Mouse (Mus musculus) liver, embryonic 13.5 days (tissue): ENCODE data around the gene Armc9. TPM values are rescaled to one million over a fixed set of nuclear protein-coding genes. Genes with fewer than 3 reads are reported as not detected.

Experiments
- ATAC-seq: fragments of 200-750 bp; cut with Nextera tagmentation; 2 replicates; pipeline ENCODE4 v1.8.0; 2017; ENCODE audit warnings: low read depth, mild to moderate bottlenecking, moderate number of reproducible peaks, moderate library complexity
- DNase-seq: peaks from one replicate; pipeline ENCODE4 v3.0.0; 2022
- H3K27ac ChIP-seq: fragments of 300-500 bp; sonication (generic); 2 replicates; pipeline ENCODE4 v1.5.1; 2015; ENCODE audit warnings: moderate library complexity, mild to moderate bottlenecking, inconsistent platforms
- H3K27me3 ChIP-seq: fragments of 300-500 bp; sonication (generic); 2 replicates; pipeline ENCODE4 v1.6.1; 2015; ENCODE audit warnings: mild to moderate bottlenecking, inconsistent platforms
- H3K36me3 ChIP-seq: fragments of 300-500 bp; sonication (generic); 2 replicates; pipeline ENCODE4 v1.6.1; 2015; ENCODE audit warnings: mild to moderate bottlenecking, inconsistent platforms
- H3K4me1 ChIP-seq: fragments of 300-500 bp; sonication (generic); replicated peaks from 2 replicates; pipeline ENCODE4 v1.6.1; 2015; ENCODE audit warnings: inconsistent platforms
- H3K4me2 ChIP-seq: fragments of 300-500 bp; sonication (generic); 2 replicates; pipeline ENCODE4 v1.6.1; 2015; ENCODE audit warnings: inconsistent platforms, mild to moderate bottlenecking, moderate library complexity
- H3K4me3 ChIP-seq: fragments of 300-500 bp; sonication (generic); replicated peaks from 2 replicates; pipeline ENCODE4 v1.5.1; 2015; ENCODE audit warnings: mild to moderate bottlenecking, inconsistent platforms
- H3K9ac ChIP-seq: fragments of 300-500 bp; sonication (generic); 2 replicates; pipeline ENCODE4 v1.6.1; 2015; ENCODE audit warnings: mild to moderate bottlenecking, inconsistent platforms
- H3K9me3 ChIP-seq: fragments of 300-500 bp; sonication (generic); replicated peaks from 2 replicates; pipeline ENCODE4 v1.6.1; 2016; ENCODE audit warnings: inconsistent platforms
- WGBS: fragments of 180-500 bp; shearing (Covaris S2); methylation state at CpG from one replicate; pipeline ENCODE4 v1.1.7; 2015; ENCODE audit not compliant: insufficient replicate concordance; 5-methylcytosine and 5-hydroxymethylcytosine counted together
- polyA plus RNA-seq: library from polyadenylated mRNA; unstranded; fragments of >200 nt; fragmentation: Nextera tagmentation; extraction: Ambion mirVana; gene quantifications from 2 replicates; pipeline ENCODE4 v1.2.1, GENCODE M21; 2015

The Armc9 gene
- 11.7 and 12.8 TPM in 2 replicates for polyA plus RNA-seq

DNA sequence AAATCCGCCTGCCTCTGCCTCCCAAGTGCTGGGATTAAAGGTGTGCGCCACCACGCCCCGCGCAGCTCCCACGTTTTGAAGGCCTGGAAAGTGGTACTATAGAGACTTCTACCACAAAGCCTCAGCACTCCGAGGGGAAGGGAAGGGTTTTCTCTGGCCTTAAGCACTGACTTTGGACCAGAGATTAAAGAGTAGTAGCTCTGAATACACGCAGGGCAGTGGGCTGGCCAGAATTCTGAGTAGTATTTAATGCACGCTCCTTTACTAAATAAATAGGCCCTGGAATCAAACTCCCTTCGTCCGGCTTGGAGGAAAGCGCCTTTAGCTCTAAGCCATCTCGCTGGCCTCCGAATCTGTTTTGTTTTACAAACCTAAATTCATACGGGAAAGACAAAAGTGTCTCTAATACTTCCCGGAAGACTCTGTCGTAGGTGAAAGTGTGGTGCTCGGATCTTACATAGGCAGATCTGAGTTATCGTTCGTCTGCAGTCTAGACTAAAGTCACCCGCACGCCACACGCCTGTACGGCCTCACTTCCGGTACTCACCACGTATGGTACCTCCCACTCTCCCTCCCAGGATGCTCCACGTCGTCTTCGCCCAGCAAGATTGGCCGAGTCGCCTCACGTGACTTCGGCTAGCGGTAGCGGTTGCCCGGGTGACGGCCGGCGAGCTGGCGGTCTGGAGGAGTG is at the start of gene Armc9:
Gene Armc9 (plus strand): TSS at position 648 of the 691 bp plus-strand sequence.
- Histone ChIP-seq H3K9ac (peak within 1 kb of the TSS; percentile 84), H3K4me3 (peak within 1 kb of the TSS; percentile 86), H3K4me2 (peak within 1 kb of the TSS; percentile 85), H3K36me3 (peaks cover 7% of the 10 kb centered on the region; the same call in 1 of the 2 replicates), H3K4me1 (peaks cover 59% of the 10 kb centered on the region), H3K9me3 (no peaks in the 10 kb centered on the region), H3K27me3 (no peaks in the 10 kb centered on the region), H3K27ac (peak within 1 kb of the TSS; percentile 95)
- DNase-seq, result peak; percentile 95
- ATAC-seq, result peak; percentile 99
- 2% methylated on average over 40 of the region's 40 CpGs for WGBS

DNA sequence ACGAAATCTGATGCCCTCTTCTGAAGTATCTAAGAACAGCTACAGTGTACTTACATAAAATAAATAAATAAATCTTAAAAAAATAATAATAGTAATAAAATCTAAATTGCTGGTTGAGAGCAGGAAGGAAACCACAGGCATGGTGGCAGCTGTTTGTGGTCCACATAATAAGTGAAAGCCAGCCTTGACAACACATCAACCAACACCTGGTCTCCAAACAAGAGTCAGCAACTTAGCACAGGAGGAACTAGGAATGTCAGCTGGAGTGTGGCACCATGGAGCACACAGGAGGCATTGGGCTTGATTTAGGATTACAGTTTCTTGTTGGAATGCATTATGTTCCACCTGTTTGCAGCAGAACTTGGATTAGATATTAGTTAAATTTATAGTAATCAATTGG is 49.5 kb upstream of the Armc9 start:
- H3K9me3 ChIP-seq, result no peaks in the 10 kb centered on the region
- H3K4me3 ChIP-seq, result no peak overlapping the region
- DNase-seq (no peak), ATAC-seq (no peak)
- peaks cover 42% of the 10 kb centered on the region for H3K36me3 ChIP-seq
- no peaks in the 10 kb centered on the region for H3K27me3 ChIP-seq
- WGBS, result 86% methylated on average over 1 of the region's 1 CpGs
- H3K27ac ChIP-seq, result no peak overlapping the region
- no peak overlapping the region for H3K9ac ChIP-seq
- no peaks in the 10 kb centered on the region for H3K4me1 ChIP-seq
- no peak overlapping the region for H3K4me2 ChIP-seq

GRCm38 (mm10) chr1:86111779-86112178 is 42.8 kb upstream of the Armc9 start, which contains the start of gene Htr2b:
Gene Htr2b, minus strand, starts transcription at chr1:86111970.
- Histone ChIP-seq H3K4me3 (no peak within 1 kb of the TSS), H3K36me3 (peaks cover 24% of the 10 kb centered on the region)
- no peak for DNase-seq

DNA sequence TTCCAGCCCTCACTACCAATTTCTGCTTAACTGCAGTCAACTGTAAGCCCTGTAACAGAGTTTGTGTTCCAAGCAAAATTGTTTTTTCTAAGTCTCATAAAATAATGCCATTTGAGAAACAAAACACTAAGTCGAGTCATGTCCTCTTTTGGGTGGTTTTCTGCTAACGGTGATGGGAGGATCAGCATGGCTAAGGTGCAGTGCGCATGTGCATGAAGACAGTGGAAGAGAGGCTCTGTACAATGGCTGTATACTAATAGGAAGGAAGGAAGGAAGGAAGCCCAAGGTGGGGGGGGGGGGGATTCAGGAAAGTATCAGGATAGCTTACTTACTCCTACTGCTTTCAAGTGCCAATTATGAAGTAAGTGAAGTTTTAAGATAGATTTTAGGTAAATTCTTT is 40.4 kb upstream of the Armc9 start:
- Histone ChIP-seq H3K4me1 (no peaks in the 10 kb centered on the region), H3K9me3 (no peaks in the 10 kb centered on the region), H3K27me3 (no peaks in the 10 kb centered on the region), H3K27ac (no peak overlapping the region), H3K4me3 (no peak overlapping the region), H3K4me2 (no peak overlapping the region), H3K9ac (no peak overlapping the region), H3K36me3 (peaks cover 39% of the 10 kb centered on the region)
- WGBS, result 80% methylated on average over 3 of the region's 3 CpGs
- DNase-seq (no peak), ATAC-seq (no peak)

More at GRCm38 (mm10) chr1:86111779-86112178, 42.8 kb upstream of the Armc9 start, which contains the start of gene Htr2b:
- Histone ChIP-seq H3K9ac (no peak within 1 kb of the TSS), H3K9me3 (no peaks in the 10 kb centered on the region), H3K27ac (no peak within 1 kb of the TSS), H3K4me2 (no peak within 1 kb of the TSS), H3K27me3 (no peaks in the 10 kb centered on the region), H3K4me1 (no peaks in the 10 kb centered on the region)
- 84% methylated on average over 6 of the region's 6 CpGs for WGBS
- ATAC-seq, result no peak

DNA sequence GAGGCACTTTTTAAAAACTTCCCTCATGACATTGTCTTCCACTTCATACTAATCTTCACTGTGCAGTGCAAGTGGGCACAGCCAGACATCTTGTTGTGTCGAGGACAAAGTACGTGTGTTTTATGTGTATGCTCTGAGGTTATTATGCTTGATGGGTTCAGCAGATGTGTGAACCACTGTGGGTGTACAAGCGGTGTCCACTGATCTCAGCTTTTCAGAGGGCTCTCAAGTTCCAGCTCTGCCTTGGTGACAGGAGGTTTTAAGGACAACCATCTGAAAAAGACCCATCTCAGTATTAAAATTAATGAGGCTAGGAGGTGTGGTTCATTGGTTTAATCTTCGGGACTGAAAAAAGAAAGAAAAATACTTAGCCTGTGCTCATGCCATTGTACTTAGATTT is 35.0 kb upstream of the Armc9 start:
- Histone ChIP-seq H3K4me2 (no peak overlapping the region), H3K27me3 (no peaks in the 10 kb centered on the region), H3K9me3 (no peaks in the 10 kb centered on the region), H3K9ac (no peak overlapping the region), H3K4me1 (no peaks in the 10 kb centered on the region), H3K27ac (no peak overlapping the region), H3K36me3 (peaks cover 79% of the 10 kb centered on the region), H3K4me3 (no peak overlapping the region)
- DNase-seq (no peak), ATAC-seq (no peak)
- 87% methylated on average over 4 of the region's 4 CpGs for WGBS

DNA sequence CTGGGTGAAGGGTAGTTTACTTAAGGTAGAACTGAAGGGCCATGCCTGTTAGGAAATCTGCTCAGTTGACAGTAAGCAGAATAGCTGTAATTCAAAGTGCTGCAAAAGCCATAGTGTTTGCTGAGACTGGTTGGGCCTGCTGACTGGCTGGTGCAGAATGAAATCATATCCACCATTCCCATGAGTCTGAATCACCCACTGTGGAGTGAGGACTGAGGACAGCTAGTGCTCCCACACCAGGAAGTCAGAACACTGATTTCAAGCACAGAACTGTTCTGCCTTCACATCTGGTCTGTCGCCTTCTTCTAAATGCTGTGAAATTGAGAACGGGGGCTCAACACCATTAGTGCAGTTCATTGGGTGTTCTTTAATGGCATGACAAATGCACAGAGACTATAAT is 28.5 kb upstream of the Armc9 start:
- no peaks in the 10 kb centered on the region for H3K27me3 ChIP-seq
- H3K27ac ChIP-seq, result no peak overlapping the region
- H3K4me2 ChIP-seq, result no peak overlapping the region
- H3K36me3 ChIP-seq, result peaks cover 89% of the 10 kb centered on the region
- ATAC-seq (no peak), DNase-seq (no peak)
- WGBS, result 83% methylated on average over 2 of the region's 2 CpGs
- H3K4me3 ChIP-seq, result no peak overlapping the region
- no peaks in the 10 kb centered on the region for H3K9me3 ChIP-seq
- H3K9ac ChIP-seq, result no peak overlapping the region
- H3K4me1 ChIP-seq, result no peaks in the 10 kb centered on the region

GRCm38 (mm10) chr1:86133337-86133736 is 21.2 kb upstream of the Armc9 start, which contains the start of gene Gm21972:
Gene Gm21972, plus strand, starts transcription at chr1:86133637.
- Histone ChIP-seq H3K4me3 (no peak within 1 kb of the TSS), H3K4me2 (no peak within 1 kb of the TSS), H3K27ac (no peak within 1 kb of the TSS), H3K9ac (no peak within 1 kb of the TSS), H3K4me1 (no peaks in the 10 kb centered on the region), H3K36me3 (peaks cover 86% of the 10 kb centered on the region), H3K27me3 (no peaks in the 10 kb centered on the region), H3K9me3 (no peaks in the 10 kb centered on the region)
- DNase-seq (no peak), ATAC-seq (no peak)
- WGBS, result 86% methylated on average over 4 of the region's 4 CpGs

GRCm38 (mm10) chr1:86135315-86135714 is 19.3 kb upstream of the Armc9 start:
- no peak overlapping the region for H3K4me2 ChIP-seq
- ATAC-seq (no peak), DNase-seq (no peak)
- H3K9ac ChIP-seq, result no peak overlapping the region
- H3K4me3 ChIP-seq, result no peak overlapping the region
- H3K27ac ChIP-seq, result no peak overlapping the region
- H3K36me3 ChIP-seq, result peaks cover 85% of the 10 kb centered on the region
- H3K27me3 ChIP-seq, result no peaks in the 10 kb centered on the region
- H3K4me1 ChIP-seq, result no peaks in the 10 kb centered on the region
- no peaks in the 10 kb centered on the region for H3K9me3 ChIP-seq
- 88% methylated on average over 6 of the region's 6 CpGs for WGBS

- ATAC-seq (no peak), DNase-seq (no peak)
- Histone ChIP-seq H3K4me1 (peaks cover 10% of the 10 kb centered on the region; the same call in 1 of the 2 replicates), H3K4me3 (no peak overlapping the region), H3K9ac (no peak overlapping the region), H3K27me3 (no peaks in the 10 kb centered on the region), H3K36me3 (peaks cover 47% of the 10 kb centered on the region), H3K9me3 (no peaks in the 10 kb centered on the region), H3K4me2 (no peak overlapping the region), H3K27ac (no peak overlapping the region)
- 79% methylated on average over 3 of the region's 3 CpGs for WGBS
These were observed 13.5 kb upstream of the Armc9 start for GRCm38 (mm10) chr1:86141081-86141480.

- H3K9me3 ChIP-seq, result no peaks in the 10 kb centered on the region
- no peak overlapping the region for H3K9ac ChIP-seq
- no peak overlapping the region for H3K4me3 ChIP-seq
- ATAC-seq, result no peak
- H3K4me1 ChIP-seq, result peaks cover 10% of the 10 kb centered on the region; the same call in 1 of the 2 replicates
- H3K27ac ChIP-seq, result no peak overlapping the region; the same call in 1 of the 2 replicates
- H3K36me3 ChIP-seq, result peaks cover 28% of the 10 kb centered on the region
- H3K27me3 ChIP-seq, result no peaks in the 10 kb centered on the region
- WGBS, result 65% methylated on average over 4 of the region's 4 CpGs
- H3K4me2 ChIP-seq, result no peak overlapping the region
- no peak for DNase-seq
These were observed 11.4 kb upstream of the Armc9 start for GRCm38 (mm10) chr1:86143165-86143564.

DNA sequence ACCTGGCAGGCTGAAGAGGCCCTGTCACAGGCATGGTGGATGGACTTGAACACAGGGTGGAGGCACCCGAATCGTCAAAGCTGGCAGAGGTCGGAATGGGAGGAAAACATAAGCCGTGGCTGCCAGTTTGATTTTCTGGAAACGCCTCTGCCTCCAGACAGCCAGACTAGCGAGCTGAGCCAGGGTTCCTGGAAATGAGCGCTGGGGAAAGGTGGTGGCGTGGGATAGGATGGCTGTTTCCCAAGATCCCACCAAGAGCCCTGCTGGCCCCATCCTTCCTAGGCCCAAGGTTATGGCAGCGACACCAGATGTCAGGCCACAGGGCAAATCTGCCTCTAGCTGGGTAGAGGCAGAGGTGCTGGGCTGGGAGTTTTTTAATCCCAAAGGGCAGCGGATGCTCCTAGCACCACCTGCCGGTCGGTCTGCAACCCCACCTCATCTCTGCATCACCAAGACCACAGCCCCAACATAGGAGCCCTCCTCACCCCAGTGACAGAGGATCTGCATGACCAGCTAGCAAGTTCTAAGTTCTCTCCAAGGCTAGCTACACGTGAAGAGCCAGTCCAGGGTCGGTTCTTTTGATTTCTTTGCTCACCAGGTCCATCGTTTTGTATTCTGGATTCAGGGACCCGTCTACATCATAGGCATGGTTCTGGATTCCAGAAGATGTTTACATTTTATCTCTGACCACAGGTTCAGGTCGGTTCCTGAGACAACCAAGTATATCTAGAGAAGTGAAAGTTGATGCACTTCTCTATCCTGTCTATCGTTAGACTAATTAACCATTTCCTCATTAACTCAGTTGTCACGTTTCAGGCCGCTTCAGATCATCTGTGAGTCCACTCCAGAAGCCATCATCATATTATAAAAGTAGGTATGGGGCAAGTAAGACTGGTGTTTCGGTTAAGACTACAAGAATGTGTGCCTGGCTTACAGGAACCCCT is 10.3 kb upstream of the Armc9 start:
- H3K4me2 ChIP-seq, result no peak overlapping the region
- H3K9me3 ChIP-seq, result no peaks in the 10 kb centered on the region
- no peak for ATAC-seq
- H3K27me3 ChIP-seq, result no peaks in the 10 kb centered on the region
- DNase-seq, result no peak
- peaks cover 10% of the 10 kb centered on the region for H3K4me1 ChIP-seq
- H3K36me3 ChIP-seq, result peaks cover 17% of the 10 kb centered on the region
- H3K4me3 ChIP-seq, result no peak overlapping the region
- WGBS, result 75% methylated on average over 21 of the region's 21 CpGs
- no peak overlapping the region for H3K9ac ChIP-seq
- no peak overlapping the region for H3K27ac ChIP-seq
